Mouse (Mus musculus) gastrocnemius, postnatal 25 days (tissue): ENCODE data around the gene Klrc1. TPM values are rescaled to one million over a fixed set of nuclear protein-coding genes. Genes with fewer than 3 reads are reported as not detected.
"Not testable (repeated sequence)": the region's sequence is repeated elsewhere in the genome, so short reads cannot be mapped to it uniquely, and the experiment has no call there.

Source experiments
- DNase-seq: peaks from one replicate; pipeline ENCODE4 v3.0.0; 2022
- long read RNA-seq, 2 experiments: library from polyadenylated mRNA; stranded (forward); transcript quantifications; one replicate each; pipeline ENCODE4 v2.0.0; 2021
- microRNA-seq, 2 experiments: library from miRNA; unstranded; fragments of <30 nt; microRNA quantifications; one replicate each; pipeline ENCODE4 v1.2.0; 2021; ENCODE audit warnings: borderline replicate concordance in 2 of 2
- total RNA-seq, 2 experiments: library from RNA; stranded (reverse); gene quantifications; 1 replicate in 1 of 2; 2 replicates in 1 of 2; pipeline ENCODE4 v1.2.3; 2021

The Klrc1 gene
- total RNA-seq: not detected
- long read RNA-seq, experiment 1: 0 reads
- long read RNA-seq, experiment 2: 0 reads

DNA sequence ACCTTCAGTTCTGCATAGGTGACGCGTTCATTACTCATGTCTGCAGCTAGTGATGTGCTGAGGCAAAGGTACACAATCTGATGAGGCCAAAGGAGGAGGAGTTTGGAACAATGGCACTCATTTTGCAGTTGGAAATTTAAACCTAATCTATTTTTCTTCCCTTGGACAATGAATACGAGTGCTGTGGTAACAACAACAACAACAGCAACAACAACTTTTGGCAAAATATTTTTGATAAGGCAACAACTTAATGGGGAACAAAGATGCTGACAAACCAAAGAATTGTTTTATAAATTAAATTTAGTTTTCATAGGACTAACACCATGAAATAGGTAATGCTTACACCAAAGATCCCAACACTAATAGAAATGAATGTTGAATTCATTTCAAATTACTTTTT, at the start of gene Klrc1:
Klrc1 (minus strand) TSS at position 101 of the 400 bp plus-strand sequence.
- DNase-seq: no peak

- DNase-seq: no peak
Measured at GRCm38 (mm10) chr6:129727237-129727636, 48.5 kb upstream of the Klrc1 start.

DNA sequence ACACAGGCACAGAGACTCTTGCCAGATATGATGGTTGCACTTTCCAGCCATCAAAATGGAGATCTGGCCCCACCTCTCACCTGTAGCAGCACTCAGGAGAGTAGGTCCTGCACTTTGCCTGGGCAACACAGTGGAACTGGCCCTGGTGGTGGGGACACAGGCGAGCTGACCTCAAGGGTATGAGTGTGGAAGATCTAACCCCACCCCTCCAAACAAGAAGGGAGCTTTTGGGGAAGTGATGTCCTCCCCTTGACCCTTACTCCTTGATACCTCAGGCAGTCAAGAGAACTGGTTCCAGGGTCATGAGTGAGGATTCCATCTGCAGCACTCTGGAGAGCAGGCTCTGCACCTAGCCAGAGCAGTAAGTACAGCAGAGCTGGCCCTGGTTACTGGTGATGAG, 42.6 kb upstream of the Klrc1 start:
- no peak for DNase-seq

DNA sequence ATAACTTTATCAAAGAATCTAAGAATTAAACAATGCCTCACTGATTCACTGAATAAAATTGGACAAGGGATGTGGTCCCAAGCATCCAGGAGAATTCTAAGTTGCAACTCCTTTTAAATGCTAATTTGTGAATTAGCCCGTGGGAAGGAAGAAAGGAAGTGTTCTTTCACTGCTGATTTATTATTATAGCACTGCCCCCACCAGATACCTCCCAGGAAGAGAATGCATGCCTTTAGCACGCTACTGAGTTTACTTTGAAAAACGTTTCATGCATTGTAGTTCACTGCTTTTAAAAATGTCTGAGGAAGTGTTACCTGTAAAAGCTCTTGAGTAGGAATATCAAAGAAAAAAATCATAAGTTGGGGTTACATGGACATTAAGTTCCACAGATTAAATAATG, 41.7 kb upstream of the Klrc1 start:
- no peak for DNase-seq

- DNase-seq: no peak
Measured at GRCm38 (mm10) chr6:129717032-129717431, 38.3 kb upstream of the Klrc1 start, which contains the start of gene Klri1. Gene Klri1 (minus strand): TSS chr6:129717132.

DNA sequence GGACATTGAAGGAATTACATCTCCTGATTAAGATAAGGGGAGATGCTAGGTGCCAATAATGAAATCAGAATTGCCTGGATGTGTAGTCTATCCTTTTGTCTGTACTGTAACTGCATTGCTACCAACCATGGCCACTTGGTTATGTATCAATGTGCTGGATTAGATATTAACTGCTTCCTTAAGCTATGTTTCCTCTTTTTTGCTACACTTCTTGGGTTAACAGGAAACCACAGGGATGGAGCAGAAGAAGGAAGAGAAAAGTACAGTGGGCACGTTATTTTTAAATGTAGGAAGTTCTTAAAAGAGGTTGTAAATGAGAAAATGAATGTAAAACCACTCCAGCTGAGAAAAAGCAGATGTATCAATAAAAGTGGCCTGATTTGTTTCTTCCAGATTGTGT, 34.8 kb upstream of the Klrc1 start:
- DNase-seq: no peak

DNA sequence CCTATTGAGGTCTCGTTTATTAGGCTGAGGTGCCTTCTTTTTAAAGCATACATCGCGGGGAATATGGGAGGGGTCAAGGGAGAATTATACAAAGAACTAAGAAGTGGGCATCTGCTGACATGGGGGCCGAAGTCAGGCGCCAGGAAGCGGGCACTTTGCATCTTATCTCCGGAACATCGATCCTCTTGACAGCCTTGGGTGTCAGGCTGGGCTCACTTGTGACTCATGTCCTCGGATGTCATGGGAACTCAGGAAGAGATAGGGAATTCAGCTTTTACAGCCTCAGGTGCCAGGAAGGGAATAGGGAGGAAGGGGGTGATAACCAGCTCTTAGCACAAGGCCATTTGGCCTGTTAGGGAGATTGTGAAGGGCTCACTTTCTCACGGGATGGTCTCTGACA, 12.7 kb upstream of the Klrc1 start:
- not testable (repeated sequence) for DNase-seq

- no peak for DNase-seq
Measured at GRCm38 (mm10) chr6:129680379-129680778, 1.6 kb upstream of the Klrc1 start.

- DNase-seq: not testable (repeated sequence)
Measured at GRCm38 (mm10) chr6:129661301-129661700, 17.5 kb downstream of the Klrc1 start.

GRCm38 (mm10) chr6:129660589-129660988, 18.2 kb downstream of the Klrc1 start, which contains the start of gene Klrc2:
Gene Klrc2 (minus strand): TSS chr6:129660689.
- DNase-seq: not testable (repeated sequence)

GRCm38 (mm10) chr6:129644054-129644453, 34.7 kb downstream of the Klrc1 start:
- DNase-seq: not testable (repeated sequence)

DNA sequence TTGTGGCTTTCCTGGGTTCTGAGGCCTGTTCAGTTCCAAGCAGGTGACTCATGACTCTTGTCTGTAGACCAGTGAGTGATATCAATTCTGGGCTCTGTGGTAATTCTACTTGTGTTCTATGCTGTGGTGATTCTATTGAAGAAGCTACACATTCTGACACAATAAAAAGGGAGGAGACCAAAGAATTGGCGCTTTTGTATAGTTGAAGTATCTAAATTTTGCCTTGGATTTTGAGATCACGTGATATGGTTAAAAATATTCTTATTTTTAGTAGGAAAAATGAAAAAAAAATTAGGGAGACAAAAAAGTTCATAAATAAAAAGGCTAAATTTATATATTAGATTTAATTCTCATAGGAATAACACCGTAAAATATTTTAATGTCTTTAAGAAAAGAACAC, 35.5 kb downstream of the Klrc1 start, which contains the start of gene Klrc3:
Klrc3 (minus strand) TSS at position 101 of the 400 bp plus-strand sequence.
- DNase-seq: not testable (repeated sequence)

DNA sequence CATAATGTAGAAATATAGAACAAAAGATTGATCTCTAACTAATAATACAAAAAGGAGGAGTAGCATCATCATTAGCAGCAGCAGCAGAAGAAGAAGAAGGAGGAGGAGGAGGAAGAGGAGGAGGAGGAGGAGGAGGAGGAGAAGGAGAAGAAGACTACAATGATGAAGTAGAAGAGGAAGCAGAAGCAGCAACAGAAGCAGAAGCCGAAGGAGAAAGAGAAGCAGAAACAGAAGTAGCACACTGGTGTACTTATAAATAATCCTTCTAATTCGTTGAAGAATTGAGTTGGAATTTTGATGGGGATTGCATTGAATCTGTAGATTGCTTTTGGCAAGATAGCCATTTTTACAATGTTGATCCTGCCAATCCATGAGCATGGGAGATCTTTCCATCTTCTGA, 47.7 kb downstream of the Klrc1 start:
- DNase-seq: not testable (repeated sequence)

GRCm38 (mm10) chr6:129623735-129624134, 55.0 kb downstream of the Klrc1 start, which contains the start of gene Klrk1:
Gene Klrk1 (minus strand): TSS chr6:129623864.
- no peak for DNase-seq

Small RNAs within 50 kb of the gene (microRNA-seq; reads per million reads assigned to microRNA genes)
- 0 reads per million in 2 experiments for gene Mir680-1

Other genes starting within 250 kb of the Klrc1 start
- gene Clec1a, start 227.0 kb downstream of the Klrc1 start, total RNA-seq: 1 to 10 TPM; 2.4 to 2.5 TPM
- not detected for gene Olr1, start 171.8 kb downstream of the Klrc1 start, total RNA-seq
- not detected for gene Tmem52b, start 166.4 kb downstream of the Klrc1 start, total RNA-seq
- 10 to 100 TPM; 38.2 to 41.9 TPM for gene Gabarapl1, start 145.8 kb downstream of the Klrc1 start, total RNA-seq
- gene Klre1, start 101.1 kb downstream of the Klrc1 start, total RNA-seq: not detected
- gene Klrd1, start 87.2 kb downstream of the Klrc1 start, total RNA-seq: not detected
- gene Klrk1, start 55.1 kb downstream of the Klrc1 start, total RNA-seq: not detected
- not detected for gene Klrc3, start 35.6 kb downstream of the Klrc1 start, total RNA-seq
- gene Klrc2, start 18.3 kb downstream of the Klrc1 start, total RNA-seq: not detected
- not detected for gene Klri1, start 38.2 kb upstream of the Klrc1 start, total RNA-seq
- gene Klri2, start 61.5 kb upstream of the Klrc1 start, total RNA-seq: not detected
- not detected for gene Gm156, start 105.3 kb upstream of the Klrc1 start, total RNA-seq
- not detected for gene Gm17631, start 183.7 kb upstream of the Klrc1 start, total RNA-seq
- gene Klra17, start 197.7 kb upstream of the Klrc1 start, total RNA-seq: not detected
- not detected for gene Klra5, start 238.7 kb upstream of the Klrc1 start, total RNA-seq